Mouse (Mus musculus): ENCODE measurements around the gene Aqp3. TPM values are rescaled to one million over a fixed set of nuclear protein-coding genes. Genes with fewer than 3 reads are reported as not detected.

Gene Aqp3
- polyA plus RNA-seq, 1 experiment = not detected

DNA sequence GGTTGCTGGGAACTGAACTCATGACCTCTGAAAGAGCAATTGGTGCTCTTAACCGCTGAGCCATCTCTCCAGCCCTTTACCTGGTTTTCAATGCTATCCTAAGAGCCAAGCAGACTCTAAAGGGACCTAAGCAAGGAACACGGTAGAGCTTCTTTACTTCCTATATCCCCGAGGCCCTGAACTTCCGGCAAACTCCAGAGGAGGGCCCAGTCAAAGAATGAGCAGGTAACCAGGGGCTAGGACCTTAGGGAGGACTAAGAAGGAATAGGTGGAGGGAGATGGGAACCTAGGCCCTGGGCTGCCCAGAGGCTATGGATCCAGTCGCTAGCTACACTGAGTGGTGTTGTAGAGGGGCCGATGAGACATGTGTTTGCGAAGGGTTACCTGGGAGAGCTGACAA is 46.2 kb downstream of the Aqp3 start:
- H3K4me1 ChIP-seq (ENCODE audit: control insufficient read depth, insufficient read depth, low read length) = peaks cover 3% of the 10 kb centered on the region; the same call in 1 of the 2 replicates
- no peak overlapping the region for H3K27ac ChIP-seq (ENCODE audit: insufficient read depth, low read length)
- H3K4me3 ChIP-seq (ENCODE audit: insufficient read depth, low read length) = no peak overlapping the region
- TF ChIP-seq CTCF (IDR thresholded peaks at IDR 0.05; ENCODE audit: borderline replicate concordance, insufficient read depth, low read length) = no peak

DNA sequence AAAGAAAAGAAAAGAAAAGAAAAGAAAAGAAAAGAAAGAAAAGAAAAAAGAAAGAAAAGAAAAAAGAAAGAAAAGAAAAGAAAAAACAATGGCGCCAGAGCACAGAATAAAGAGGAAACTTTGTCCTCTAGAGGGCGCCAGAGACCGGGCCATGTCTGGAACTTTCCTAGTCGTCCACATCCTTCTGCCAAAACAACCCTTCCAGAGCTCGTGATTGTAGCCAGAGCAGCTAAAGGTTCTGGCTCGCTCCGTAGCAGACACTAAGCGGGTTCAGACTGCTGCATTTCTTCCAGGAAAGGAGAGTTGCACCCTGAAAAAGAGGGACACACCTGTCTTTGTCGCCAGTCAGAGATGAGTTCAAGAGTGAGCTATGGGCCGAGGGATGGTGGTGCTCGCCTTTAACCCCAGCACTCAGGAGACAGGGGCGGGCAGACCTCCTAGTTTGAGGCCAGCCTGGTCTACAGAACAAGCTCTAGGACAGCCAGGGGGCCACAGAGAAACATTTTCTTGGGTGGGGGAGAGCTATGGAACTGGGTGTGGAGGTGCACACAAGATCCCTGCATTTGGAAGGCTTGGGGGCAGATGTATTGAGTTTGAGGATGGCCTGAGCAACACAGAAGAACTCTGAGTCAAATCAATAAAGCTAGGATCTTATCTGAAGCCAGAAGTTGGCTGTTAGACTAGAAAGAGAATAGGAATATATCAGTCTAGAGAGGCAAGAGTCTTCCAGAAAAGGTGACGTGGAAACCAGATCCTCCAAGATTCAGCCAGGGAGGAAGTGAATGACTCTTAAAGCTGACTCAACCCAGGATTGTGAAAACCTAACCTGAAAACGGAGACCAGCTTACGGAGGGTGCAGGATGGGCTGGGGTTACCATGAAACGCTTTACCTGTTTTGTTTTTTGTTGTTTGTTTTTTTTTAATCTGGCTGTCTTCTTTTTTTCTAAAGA is 47.0 kb downstream of the Aqp3 start:
- Histone ChIP-seq H3K4me1 (ENCODE audit: control insufficient read depth, insufficient read depth, low read length) (peaks cover 3% of the 10 kb centered on the region; the same call in 1 of the 2 replicates), H3K4me3 (ENCODE audit: insufficient read depth, low read length) (no peak overlapping the region), H3K27ac (ENCODE audit: insufficient read depth, low read length) (no peak overlapping the region)
- TF ChIP-seq CTCF (IDR thresholded peaks at IDR 0.05; ENCODE audit: borderline replicate concordance, insufficient read depth, low read length) (peak; percentile 34; the same call in 1 of the 2 replicates), POLR2A (IDR thresholded peaks at IDR 0.05; ENCODE audit: low read depth, low read length) (no peak)

DNA sequence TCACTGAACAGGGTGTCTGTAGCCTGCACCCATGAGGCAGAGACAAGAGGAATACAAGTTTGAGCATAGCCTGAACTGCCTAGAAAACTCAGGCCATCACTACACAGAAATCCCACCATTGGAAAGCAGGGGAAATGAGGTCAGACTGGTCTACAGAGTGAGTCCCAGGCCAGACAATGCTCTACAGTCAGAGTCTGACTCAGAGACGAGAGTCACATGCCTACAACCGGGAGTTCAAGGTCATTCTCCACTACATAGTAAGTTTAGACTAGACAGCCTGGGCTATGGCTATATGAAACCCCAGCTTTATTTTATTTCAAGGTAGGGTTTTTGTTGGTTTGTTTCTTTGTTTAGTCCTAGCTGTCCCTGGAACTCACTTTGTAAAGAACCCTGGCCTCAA is 49.1 kb downstream of the Aqp3 start:
- H3K4me1 ChIP-seq (ENCODE audit: control insufficient read depth, insufficient read depth, low read length) = 0 out of 2 replicates have a peak, but pooled peaks cover 3% of the 10 kb centered on the region
- no peak overlapping the region for H3K4me3 ChIP-seq (ENCODE audit: insufficient read depth, low read length)
- no peak overlapping the region for H3K27ac ChIP-seq (ENCODE audit: insufficient read depth, low read length)
- TF ChIP-seq CTCF (IDR thresholded peaks at IDR 0.05; ENCODE audit: borderline replicate concordance, insufficient read depth, low read length) (no peak), POLR2A (IDR thresholded peaks at IDR 0.05; ENCODE audit: low read depth, low read length) (no peak)

DNA sequence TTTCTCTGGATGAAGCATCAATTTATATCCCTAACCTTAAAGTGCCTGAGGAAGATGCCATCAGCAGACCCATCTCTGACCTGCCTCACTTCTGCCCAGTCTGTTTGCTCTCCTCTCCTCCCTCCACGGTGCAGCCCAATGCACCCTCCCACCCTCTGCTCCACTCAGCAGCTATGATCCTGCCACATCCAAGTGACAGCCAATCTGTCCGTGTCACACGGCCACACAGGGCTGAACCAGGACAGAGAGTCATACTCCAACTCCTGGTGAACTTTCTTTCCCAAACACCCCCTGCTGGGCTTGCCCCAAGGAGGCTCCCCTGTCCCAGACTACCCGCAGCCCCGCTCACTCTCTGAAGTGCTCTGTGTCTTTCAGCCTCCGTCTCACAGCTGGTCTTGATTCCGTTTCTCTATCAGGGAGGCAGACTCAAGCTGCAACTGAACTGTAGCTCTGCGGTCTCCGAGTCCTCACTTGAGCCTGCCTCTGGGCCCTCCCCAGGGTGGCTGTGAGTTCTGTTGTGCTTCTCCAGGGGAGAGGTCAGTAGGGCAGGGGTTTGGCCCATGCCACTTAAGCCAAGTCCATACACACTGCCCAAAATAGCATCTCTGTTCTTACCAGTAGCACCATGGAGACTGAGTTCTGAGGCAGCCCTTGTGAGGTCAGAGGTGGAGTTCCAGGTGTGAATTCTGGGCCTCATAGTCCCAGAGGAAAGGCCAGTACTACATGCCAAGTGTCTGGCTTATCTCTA is 50.3 kb downstream of the Aqp3 start, which contains the start of gene Aqp7:
Gene Aqp7, minus strand, starts transcription at position 616 of the 748 bp plus-strand sequence.
- Histone ChIP-seq H3K4me3 (ENCODE audit: insufficient read depth, low read length) (no peak within 1 kb of the TSS), H3K4me1 (ENCODE audit: control insufficient read depth, insufficient read depth, low read length) (0 out of 2 replicates have a peak, but pooled peaks cover 3% of the 10 kb centered on the region), H3K27ac (ENCODE audit: insufficient read depth, low read length) (no peak within 1 kb of the TSS)
- no peak for TF ChIP-seq CTCF (IDR thresholded peaks at IDR 0.05; ENCODE audit: borderline replicate concordance, insufficient read depth, low read length)
- no peak for TF ChIP-seq POLR2A (IDR thresholded peaks at IDR 0.05; ENCODE audit: low read depth, low read length)

DNA sequence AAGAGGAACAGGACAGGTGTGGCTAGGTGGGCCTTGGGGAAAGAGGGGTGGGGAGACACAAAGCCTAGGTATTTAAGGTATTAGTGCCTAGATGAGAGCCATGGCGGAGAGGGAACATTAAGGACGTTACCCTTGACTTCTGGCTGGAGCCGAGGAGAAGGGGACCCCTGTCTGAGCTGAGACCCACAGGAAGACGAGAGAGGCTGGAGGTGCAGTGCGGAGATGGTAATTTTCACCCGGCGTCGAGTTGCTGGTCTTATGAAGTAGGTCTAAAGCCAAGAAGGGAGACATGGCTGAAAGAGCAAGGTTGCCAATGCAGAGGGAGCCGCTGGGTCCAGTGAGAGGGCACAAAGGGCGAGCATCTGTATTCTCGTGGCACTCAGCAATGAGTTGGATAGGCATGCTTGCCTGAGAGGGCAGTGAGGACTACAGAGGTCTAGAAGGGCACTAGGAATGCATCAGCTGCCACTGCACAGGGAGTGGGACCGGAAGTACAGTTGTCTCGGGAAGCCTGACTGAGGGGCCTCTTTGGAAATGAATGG is 51.7 kb downstream of the Aqp3 start:
- TF ChIP-seq POLR2A (IDR thresholded peaks at IDR 0.05; ENCODE audit: low read depth, low read length) = no peak
- no peak for TF ChIP-seq CTCF (IDR thresholded peaks at IDR 0.05; ENCODE audit: borderline replicate concordance, insufficient read depth, low read length)
- no peak overlapping the region for H3K4me3 ChIP-seq (ENCODE audit: insufficient read depth, low read length)
- 0 out of 2 replicates have a peak, but pooled peaks cover 3% of the 10 kb centered on the region for H3K4me1 ChIP-seq (ENCODE audit: control insufficient read depth, insufficient read depth, low read length)
- H3K27ac ChIP-seq (ENCODE audit: insufficient read depth, low read length) = no peak overlapping the region

DNA sequence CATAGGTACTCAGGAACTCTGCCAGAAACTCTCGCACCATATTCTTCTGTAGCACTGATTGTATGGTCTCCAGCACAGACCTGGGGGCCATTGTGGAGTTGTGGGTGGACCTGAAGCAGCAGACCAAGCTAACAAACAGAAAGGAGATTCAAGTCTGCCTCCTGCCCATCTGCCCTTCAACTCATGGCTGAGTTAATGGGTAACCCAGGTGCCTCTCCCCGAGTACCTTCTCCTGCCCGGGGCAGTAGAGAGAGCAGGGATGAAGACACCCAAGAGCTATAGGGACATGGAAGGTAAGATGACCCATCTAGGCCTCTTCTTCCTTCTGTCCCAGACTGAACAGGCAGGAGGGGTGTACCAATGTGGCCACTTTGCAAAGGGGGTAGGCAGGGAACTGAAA is 52.7 kb downstream of the Aqp3 start:
- TF ChIP-seq POLR2A (IDR thresholded peaks at IDR 0.05; ENCODE audit: low read depth, low read length) (no peak), CTCF (IDR thresholded peaks at IDR 0.05; ENCODE audit: borderline replicate concordance, insufficient read depth, low read length) (no peak)
- H3K27ac ChIP-seq (ENCODE audit: insufficient read depth, low read length) = no peak overlapping the region
- H3K4me3 ChIP-seq (ENCODE audit: insufficient read depth, low read length) = no peak overlapping the region
- 0 out of 2 replicates have a peak, but pooled peaks cover 3% of the 10 kb centered on the region for H3K4me1 ChIP-seq (ENCODE audit: control insufficient read depth, insufficient read depth, low read length)

DNA sequence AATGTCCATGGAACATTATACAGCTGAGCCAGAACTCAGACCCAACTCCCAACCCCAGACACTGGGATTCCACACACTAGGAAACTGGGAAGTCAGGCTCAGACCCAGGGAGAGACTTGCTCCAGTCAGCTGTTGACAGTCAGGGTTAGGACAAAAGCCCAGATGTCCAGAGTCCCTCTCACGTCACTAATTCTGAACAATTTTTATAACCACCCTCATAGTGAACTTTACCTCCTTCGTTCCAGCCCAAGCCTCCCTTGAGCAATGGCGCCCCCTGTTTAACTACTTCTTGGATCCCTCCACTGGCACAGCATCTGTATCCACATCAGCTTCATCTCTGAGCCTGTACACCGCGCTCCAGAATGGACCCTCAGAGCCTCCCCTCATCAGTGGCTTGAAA is 54.0 kb downstream of the Aqp3 start:
- H3K4me1 ChIP-seq (ENCODE audit: control insufficient read depth, insufficient read depth, low read length) = 0 out of 2 replicates have a peak, but pooled peaks cover 3% of the 10 kb centered on the region
- TF ChIP-seq CTCF (IDR thresholded peaks at IDR 0.05; ENCODE audit: borderline replicate concordance, insufficient read depth, low read length) = no peak
- no peak for TF ChIP-seq POLR2A (IDR thresholded peaks at IDR 0.05; ENCODE audit: low read depth, low read length)
- H3K4me3 ChIP-seq (ENCODE audit: insufficient read depth, low read length) = no peak overlapping the region
- H3K27ac ChIP-seq (ENCODE audit: insufficient read depth, low read length) = no peak overlapping the region

DNA sequence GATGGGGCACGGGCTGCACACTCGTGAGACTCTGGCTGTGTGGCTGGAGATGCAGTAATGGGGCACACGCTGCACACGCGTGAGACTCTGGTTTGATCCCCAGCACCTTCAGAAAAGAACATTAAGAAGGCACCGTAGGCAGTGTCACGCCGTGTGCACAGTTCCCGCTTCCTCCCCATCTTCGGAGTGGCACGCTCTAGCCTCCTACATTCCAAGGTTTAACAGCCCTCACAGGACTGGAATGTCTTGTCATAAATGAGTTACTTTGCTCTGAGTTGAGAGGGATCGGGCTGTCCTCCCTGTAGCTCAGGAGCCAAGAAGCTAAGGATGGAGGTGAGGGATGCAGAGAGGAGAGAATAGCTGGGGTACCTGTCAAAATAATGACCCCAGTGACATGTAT is 55.1 kb downstream of the Aqp3 start:
- TF ChIP-seq POLR2A (IDR thresholded peaks at IDR 0.05; ENCODE audit: low read depth, low read length) (no peak), CTCF (IDR thresholded peaks at IDR 0.05; ENCODE audit: borderline replicate concordance, insufficient read depth, low read length) (no peak)
- peaks cover 2% of the 10 kb centered on the region; the same call in 1 of the 2 replicates for H3K4me1 ChIP-seq (ENCODE audit: control insufficient read depth, insufficient read depth, low read length)
- no peak overlapping the region for H3K4me3 ChIP-seq (ENCODE audit: insufficient read depth, low read length)
- H3K27ac ChIP-seq (ENCODE audit: insufficient read depth, low read length) = no peak overlapping the region

Other genes starting within 250 kb of the Aqp3 start
- 103 and 119 TPM in 2 replicates for gene B4galt1, start 244.2 kb downstream of the Aqp3 start, polyA plus RNA-seq (2011; ENCODE audit: insufficient read length, low read depth, missing spikeins)
- gene Spink4, start 178.1 kb downstream of the Aqp3 start, polyA plus RNA-seq (2011; ENCODE audit: insufficient read length, low read depth, missing spikeins) = not detected in 2 replicates
- gene Bag1, start 149.9 kb downstream of the Aqp3 start, polyA plus RNA-seq (2011; ENCODE audit: insufficient read length, low read depth, missing spikeins) = 134 and 147 TPM in 2 replicates
- 118 TPM in 2 replicates for gene Chmp5, start 149.8 kb downstream of the Aqp3 start, polyA plus RNA-seq (2011; ENCODE audit: insufficient read length, low read depth, missing spikeins)
- 57.7 and 70.6 TPM in 2 replicates for gene Nfx1, start 127.3 kb downstream of the Aqp3 start, polyA plus RNA-seq (2011; ENCODE audit: insufficient read length, low read depth, missing spikeins)
- gene Aqp7, start 50.0 kb downstream of the Aqp3 start, polyA plus RNA-seq (2011; ENCODE audit: insufficient read length, low read depth, missing spikeins) = not detected in 2 replicates
- gene Nol6, start 26.3 kb upstream of the Aqp3 start, polyA plus RNA-seq (2011; ENCODE audit: insufficient read length, low read depth, missing spikeins) = 24.4 and 25.1 TPM in 2 replicates
- gene Ube2r2, start 37.6 kb upstream of the Aqp3 start, polyA plus RNA-seq (2011; ENCODE audit: insufficient read length, low read depth, missing spikeins) = 196 and 222 TPM in 2 replicates
- 69.0 and 78.8 TPM in 2 replicates for gene Ubap2, start 177.0 kb upstream of the Aqp3 start, polyA plus RNA-seq (2011; ENCODE audit: insufficient read length, low read depth, missing spikeins)
- gene Dcaf12, start 216.7 kb upstream of the Aqp3 start, polyA plus RNA-seq (2011; ENCODE audit: insufficient read length, low read depth, missing spikeins) = 40.2 and 40.3 TPM in 2 replicates